Mouse (Mus musculus) liver, embryonic 16.5 days (tissue): ENCODE measurements around the gene Cox8b. TPM values are rescaled to one million over a fixed set of nuclear protein-coding genes. Genes with fewer than 3 reads are reported as not detected.

Experiments used
- ATAC-seq: fragments of 200-750 bp; cut with Nextera tagmentation; 2 replicates; pipeline ENCODE4 v1.8.0; 2017; ENCODE audit warnings: low read depth, mild to moderate bottlenecking, moderate number of reproducible peaks, moderate library complexity
- H3K27ac ChIP-seq: fragments of 300-500 bp; sonication (generic); 2 replicates; pipeline ENCODE4 v1.5.1; 2014; ENCODE audit warnings: mild to moderate bottlenecking, low read length
- H3K27me3 ChIP-seq: fragments of 300-500 bp; sonication (generic); 2 replicates; pipeline ENCODE4 v1.6.1; 2014; ENCODE audit warnings: low read depth, low read length, mixed read lengths; ENCODE audit not compliant: control insufficient read depth, insufficient read depth
- H3K36me3 ChIP-seq: fragments of 300-500 bp; sonication (generic); 2 replicates; pipeline ENCODE4 v1.6.1; 2014; ENCODE audit warnings: mild to moderate bottlenecking; ENCODE audit not compliant: control insufficient read depth, insufficient read depth
- H3K4me1 ChIP-seq: fragments of 300-500 bp; sonication (generic); 2 replicates; pipeline ENCODE4 v1.6.1; 2014; ENCODE audit warnings: low read depth, low read length, mixed read lengths; ENCODE audit not compliant: control insufficient read depth
- H3K4me2 ChIP-seq: fragments of 300-500 bp; sonication (generic); 2 replicates; pipeline ENCODE4 v1.6.1; 2014; ENCODE audit warnings: low read depth, low read length, mixed read lengths
- H3K4me3 ChIP-seq: fragments of 300-500 bp; sonication (generic); 2 replicates; pipeline ENCODE4 v1.5.1; 2014; ENCODE audit warnings: low read depth, mild to moderate bottlenecking, low read length
- H3K9ac ChIP-seq: fragments of 300-500 bp; sonication (generic); 2 replicates; pipeline ENCODE4 v1.6.1; 2014; ENCODE audit warnings: low read depth, low read length
- H3K9me3 ChIP-seq: fragments of 300-500 bp; sonication (generic); replicated peaks from 2 replicates; pipeline ENCODE4 v1.6.1; 2016; ENCODE audit warnings: low read length; ENCODE audit not compliant: control insufficient read depth
- WGBS: fragments of 180-500 bp; shearing (Covaris S2); extraction: QIAGEN DNeasy Blood & Tissue Kit; methylation state at CpG from one replicate; pipeline ENCODE4 v1.1.7; 2014; ENCODE audit not compliant: insufficient replicate concordance; 5-methylcytosine and 5-hydroxymethylcytosine counted together
- polyA plus RNA-seq: library from polyadenylated mRNA; unstranded; fragments of >200 nt; fragmentation: Nextera tagmentation; extraction: Ambion mirVana; gene quantifications from 2 replicates; pipeline ENCODE4 v1.2.1, GENCODE M21; 2015

The Cox8b gene
- polyA plus RNA-seq, 1 experiment from 2014 or later, result 3.4 TPM

DNA sequence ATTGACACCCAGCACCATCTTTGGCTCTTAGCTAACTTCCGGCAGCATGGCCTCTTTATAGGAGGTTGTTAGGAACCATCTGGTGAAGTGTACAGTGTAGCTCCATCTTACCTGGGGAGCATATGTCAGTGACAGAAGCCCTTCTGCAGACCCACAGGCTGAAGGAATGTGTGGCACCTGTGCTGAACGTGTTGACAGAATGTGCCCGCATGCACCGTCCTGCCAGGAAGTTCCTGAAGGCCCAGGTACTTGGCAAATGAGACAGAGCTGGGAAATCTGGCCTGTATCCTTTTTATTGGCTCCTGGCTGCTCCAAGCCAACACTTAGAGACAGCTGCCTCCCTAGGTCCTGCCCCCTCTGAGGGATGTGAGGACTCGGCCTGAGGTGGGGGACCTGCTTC, 39.5 kb downstream of the Cox8b start:
- H3K9me3 ChIP-seq, result no peaks in the 10 kb centered on the region
- no peak for ATAC-seq
- peaks cover 46% of the 10 kb centered on the region for H3K36me3 ChIP-seq
- no peak overlapping the region for H3K4me2 ChIP-seq
- H3K27me3 ChIP-seq, result no peaks in the 10 kb centered on the region
- peaks cover 14% of the 10 kb centered on the region for H3K4me1 ChIP-seq
- H3K27ac ChIP-seq, result no peak overlapping the region
- H3K4me3 ChIP-seq, result no peak overlapping the region
- 88% methylated on average over 5 of the region's 5 CpGs for WGBS
- H3K9ac ChIP-seq, result no peak overlapping the region

DNA sequence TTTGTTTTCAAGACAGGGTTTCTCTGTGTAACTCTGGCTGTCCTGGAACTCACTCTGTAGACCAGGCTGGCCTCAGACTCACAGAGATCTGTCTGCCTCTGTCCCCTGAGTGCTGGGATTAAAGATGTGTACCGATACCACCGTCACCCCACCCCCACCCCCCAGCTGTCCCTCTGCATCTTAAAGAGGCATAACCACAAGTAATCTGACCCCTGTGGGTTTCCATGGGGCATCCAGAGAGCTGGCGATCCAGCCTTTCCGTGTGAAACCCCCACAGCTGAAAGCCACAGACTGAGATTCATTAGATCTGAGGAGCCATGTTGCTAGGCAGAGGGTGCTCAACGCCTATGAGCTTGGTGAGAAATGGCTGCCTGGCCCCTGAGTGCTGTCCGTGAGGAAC, 40.2 kb downstream of the Cox8b start:
- H3K4me3 ChIP-seq, result no peak overlapping the region
- no peak overlapping the region for H3K9ac ChIP-seq
- peaks cover 20% of the 10 kb centered on the region for H3K4me1 ChIP-seq
- H3K36me3 ChIP-seq, result peaks cover 46% of the 10 kb centered on the region
- no peaks in the 10 kb centered on the region for H3K9me3 ChIP-seq
- H3K4me2 ChIP-seq, result no peak overlapping the region
- ATAC-seq, result no peak
- no peak overlapping the region for H3K27ac ChIP-seq
- H3K27me3 ChIP-seq, result no peaks in the 10 kb centered on the region
- 72% methylated on average over 6 of the region's 6 CpGs for WGBS

DNA sequence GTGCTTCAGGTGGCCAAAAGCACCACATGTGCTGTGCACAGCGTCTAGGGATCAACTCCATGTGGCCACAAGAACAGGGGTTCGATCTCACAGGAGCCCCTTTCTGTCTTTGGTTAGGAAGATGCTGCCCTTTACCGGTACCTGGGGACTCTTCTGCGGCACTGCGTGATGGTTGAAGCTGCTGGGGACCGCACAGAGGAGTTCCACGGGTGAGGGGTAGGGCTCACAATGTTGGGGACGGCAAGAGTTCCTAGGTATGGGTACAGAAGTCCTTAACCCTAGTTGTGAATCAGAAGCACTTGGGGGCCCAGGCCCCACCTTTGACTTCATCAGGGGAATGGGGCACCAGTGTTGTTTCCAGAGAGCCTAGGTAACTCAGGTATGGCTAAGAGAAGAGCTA, 41.5 kb downstream of the Cox8b start:
- H3K4me2 ChIP-seq, result peak overlapping the region; percentile 98
- no peak overlapping the region for H3K27ac ChIP-seq
- H3K9ac ChIP-seq, result peak overlapping the region; percentile 94
- H3K9me3 ChIP-seq, result no peaks in the 10 kb centered on the region
- no peaks in the 10 kb centered on the region for H3K27me3 ChIP-seq
- H3K4me1 ChIP-seq, result peaks cover 23% of the 10 kb centered on the region
- WGBS, result 88% methylated on average over 8 of the region's 8 CpGs
- no peak for ATAC-seq
- peaks cover 37% of the 10 kb centered on the region for H3K36me3 ChIP-seq
- H3K4me3 ChIP-seq, result no peak overlapping the region; the same call in 1 of the 2 replicates

DNA sequence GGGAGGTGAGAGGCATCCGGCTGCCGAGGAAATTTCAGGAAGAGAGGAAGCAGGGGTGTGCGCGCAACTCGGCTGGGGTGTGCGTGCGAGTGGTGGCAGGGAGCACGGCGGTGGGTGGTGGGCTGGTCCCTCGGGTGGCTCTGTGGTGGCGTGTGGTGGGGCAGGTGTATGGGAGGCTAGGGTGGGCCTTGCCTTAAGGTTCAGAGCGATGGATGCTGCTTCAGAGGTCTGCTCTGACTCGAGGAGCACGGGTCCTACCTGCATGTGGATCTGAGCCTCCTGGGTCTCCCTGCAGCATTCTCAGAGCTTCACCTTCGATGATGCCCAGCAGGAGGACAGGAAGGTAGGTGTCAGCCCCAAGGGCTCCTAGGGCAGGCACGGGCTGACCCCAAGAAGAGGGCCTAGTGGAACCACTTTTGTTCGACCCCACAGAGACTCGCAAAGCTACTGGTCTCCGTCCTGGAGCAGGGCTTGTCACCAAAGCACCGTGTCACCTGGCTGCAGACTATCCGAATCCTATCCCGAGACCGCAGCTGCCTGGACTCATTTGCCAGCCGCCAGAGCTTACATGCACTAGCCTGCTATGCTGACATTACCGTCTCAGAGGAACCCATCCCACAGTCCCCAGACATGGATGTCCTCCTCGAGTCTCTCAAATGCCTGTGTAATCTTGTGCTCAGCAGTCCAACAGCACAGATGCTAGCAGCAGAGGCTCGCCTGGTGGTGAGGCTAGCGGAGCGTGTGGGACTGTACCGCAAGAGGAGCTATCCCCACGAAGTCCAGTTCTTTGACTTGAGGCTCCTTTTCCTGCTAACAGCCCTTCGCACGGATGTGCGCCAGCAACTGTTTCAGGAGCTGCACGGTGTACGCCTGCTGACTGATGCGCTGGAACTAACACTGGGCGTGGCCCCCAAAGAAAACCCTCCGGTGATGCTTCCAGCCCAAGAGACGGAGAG, 42.4 kb downstream of the Cox8b start, which contains the start of gene Bet1l:
Gene Bet1l (minus strand): TSS at position 28 of the 956 bp plus-strand sequence.
- Histone ChIP-seq H3K27ac (peak within 1 kb of the TSS; percentile 99), H3K4me1 (peaks cover 31% of the 10 kb centered on the region), H3K4me2 (peak within 1 kb of the TSS; percentile 98), H3K9me3 (no peaks in the 10 kb centered on the region), H3K27me3 (no peaks in the 10 kb centered on the region), H3K9ac (peak within 1 kb of the TSS; percentile 94), H3K4me3 (peak within 1 kb of the TSS; percentile 88), H3K36me3 (peaks cover 33% of the 10 kb centered on the region)
- 25% methylated on average over 40 of the region's 40 CpGs for WGBS
- peak; percentile 3; the same call in 1 of the 2 replicates for ATAC-seq

DNA sequence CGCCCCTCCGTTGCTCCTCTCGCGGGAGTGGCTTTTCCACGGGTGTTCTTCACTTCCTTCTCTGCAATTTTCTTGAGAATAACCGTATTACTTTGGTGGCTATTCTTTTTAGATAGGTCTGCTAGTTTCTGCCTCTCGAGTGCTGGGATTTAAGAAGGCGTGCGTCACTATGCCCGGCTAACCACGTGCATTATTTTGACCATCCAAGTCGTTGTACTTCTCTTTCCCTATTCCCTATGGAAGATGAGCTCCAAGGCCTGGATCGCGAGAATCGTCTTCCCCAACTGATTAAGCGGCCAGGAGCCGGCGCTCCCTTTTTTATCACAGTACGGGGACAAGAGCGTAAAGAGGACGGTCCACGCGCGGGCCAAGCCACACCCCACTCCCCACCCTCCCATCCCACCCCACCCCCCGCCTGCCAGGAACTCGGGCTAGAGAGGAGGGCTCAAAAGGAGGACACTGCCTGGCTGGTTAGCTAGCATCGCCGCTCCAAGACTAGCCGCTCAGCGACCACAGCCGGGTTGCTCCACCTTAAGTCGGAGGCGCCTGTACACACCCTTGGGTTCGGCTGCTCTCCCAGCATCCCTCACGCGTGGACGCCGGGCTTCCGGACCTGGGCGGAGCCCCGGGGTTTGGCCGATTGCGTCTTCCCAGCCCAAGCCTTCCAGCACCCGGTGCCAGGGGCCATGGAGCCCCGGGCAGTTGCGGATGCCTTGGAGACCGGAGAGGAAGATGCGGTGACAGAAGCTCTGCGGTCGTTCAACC, 43.3 kb downstream of the Cox8b start, which contains the start of gene Ric8a:
Gene Ric8a (plus strand): TSS at position 173 of the 765 bp plus-strand sequence.
- H3K4me2 ChIP-seq, result peak within 1 kb of the TSS; percentile 98
- peaks cover 32% of the 10 kb centered on the region for H3K4me1 ChIP-seq
- peak; percentile 83 for ATAC-seq
- peak within 1 kb of the TSS; percentile 88 for H3K4me3 ChIP-seq
- H3K27me3 ChIP-seq, result no peaks in the 10 kb centered on the region
- H3K9ac ChIP-seq, result peak within 1 kb of the TSS; percentile 94
- under 1% methylated on average over 49 of the region's 50 CpGs for WGBS
- H3K36me3 ChIP-seq, result peaks cover 31% of the 10 kb centered on the region
- no peaks in the 10 kb centered on the region for H3K9me3 ChIP-seq
- peak within 1 kb of the TSS; percentile 99 for H3K27ac ChIP-seq

DNA sequence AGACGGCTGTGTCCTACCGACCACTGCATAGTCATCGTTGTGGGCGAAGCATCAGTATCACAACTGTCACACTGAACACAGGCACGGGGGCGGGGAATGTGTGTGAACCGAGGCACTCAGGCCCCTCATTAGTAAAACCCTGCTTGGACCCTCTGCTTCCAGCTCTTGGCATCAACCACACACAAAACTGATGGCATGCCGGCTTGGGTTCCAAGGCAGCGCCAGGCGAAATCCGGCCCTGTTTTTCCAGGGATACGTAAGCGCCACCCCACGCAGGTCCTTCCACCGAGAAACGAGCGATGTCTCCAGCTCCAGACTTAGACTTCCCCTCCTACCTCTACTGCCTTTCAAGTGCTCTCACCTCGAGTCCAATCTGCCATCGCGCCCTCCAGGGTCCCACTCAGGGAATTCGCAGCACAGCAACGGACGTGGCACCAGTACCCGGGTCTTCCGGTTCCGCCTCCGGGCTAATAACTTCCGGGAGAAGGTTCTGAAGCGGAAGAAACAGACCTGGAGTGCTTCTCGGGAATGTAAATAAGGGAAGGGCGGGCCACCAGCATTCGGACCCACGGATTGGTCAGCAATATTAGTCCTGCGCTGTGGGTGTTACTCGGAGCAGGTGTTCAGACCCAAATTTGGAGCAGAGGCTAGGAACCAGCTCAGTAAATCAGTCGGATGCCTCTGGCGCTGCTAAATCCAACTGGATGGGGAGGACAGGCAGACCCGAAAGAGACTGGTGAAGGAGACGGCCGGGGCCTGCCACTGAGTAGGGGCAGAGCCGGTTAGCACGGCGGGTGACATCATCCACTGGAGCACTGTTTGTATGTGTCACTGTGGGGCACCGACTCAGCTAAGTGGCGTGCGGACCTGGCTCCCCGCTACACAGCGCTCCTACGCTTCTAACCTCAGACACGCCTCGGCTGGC, 44.1 kb downstream of the Cox8b start, which contains the start of gene Gm45785:
Gene Gm45785 (minus strand): TSS at position 472 of the 925 bp plus-strand sequence.
- peak within 1 kb of the TSS; percentile 94 for H3K9ac ChIP-seq
- H3K4me1 ChIP-seq, result peaks cover 32% of the 10 kb centered on the region
- H3K4me3 ChIP-seq, result peak within 1 kb of the TSS; percentile 88
- under 1% methylated on average over 51 of the region's 51 CpGs for WGBS
- peak; percentile 80 for ATAC-seq
- no peaks in the 10 kb centered on the region for H3K27me3 ChIP-seq
- peaks cover 22% of the 10 kb centered on the region for H3K36me3 ChIP-seq
- peak within 1 kb of the TSS; percentile 99 for H3K27ac ChIP-seq
- no peaks in the 10 kb centered on the region for H3K9me3 ChIP-seq
- peak within 1 kb of the TSS; percentile 98 for H3K4me2 ChIP-seq

DNA sequence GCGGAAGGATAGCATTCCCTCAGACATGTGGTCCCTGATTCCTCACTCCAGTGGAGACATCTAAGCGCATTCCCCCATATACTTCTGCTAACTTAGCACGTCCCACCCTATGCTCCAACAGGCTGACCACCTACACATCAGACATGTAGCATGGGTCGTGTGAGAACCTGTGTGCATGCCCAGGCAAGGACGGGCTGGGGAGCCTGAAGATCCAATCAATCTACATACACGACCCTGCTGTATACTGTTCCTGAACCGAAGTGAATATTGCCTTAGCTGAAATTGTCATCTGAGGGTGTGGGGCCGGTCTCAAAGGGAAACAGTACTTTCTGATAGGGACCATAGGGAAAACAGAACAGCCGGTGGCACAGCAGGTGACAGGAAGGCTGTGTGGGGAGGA, 45.1 kb downstream of the Cox8b start:
- no peak for ATAC-seq
- Histone ChIP-seq H3K36me3 (peaks cover 17% of the 10 kb centered on the region; the same call in 1 of the 2 replicates), H3K27me3 (no peaks in the 10 kb centered on the region), H3K4me3 (peak overlapping the region; percentile 88), H3K4me1 (peaks cover 32% of the 10 kb centered on the region), H3K4me2 (peak overlapping the region; percentile 98), H3K27ac (peak overlapping the region; percentile 99; the same call in 1 of the 2 replicates), H3K9ac (peak overlapping the region; percentile 94), H3K9me3 (no peaks in the 10 kb centered on the region)
- WGBS, result 53% methylated on average over 9 of the region's 9 CpGs

DNA sequence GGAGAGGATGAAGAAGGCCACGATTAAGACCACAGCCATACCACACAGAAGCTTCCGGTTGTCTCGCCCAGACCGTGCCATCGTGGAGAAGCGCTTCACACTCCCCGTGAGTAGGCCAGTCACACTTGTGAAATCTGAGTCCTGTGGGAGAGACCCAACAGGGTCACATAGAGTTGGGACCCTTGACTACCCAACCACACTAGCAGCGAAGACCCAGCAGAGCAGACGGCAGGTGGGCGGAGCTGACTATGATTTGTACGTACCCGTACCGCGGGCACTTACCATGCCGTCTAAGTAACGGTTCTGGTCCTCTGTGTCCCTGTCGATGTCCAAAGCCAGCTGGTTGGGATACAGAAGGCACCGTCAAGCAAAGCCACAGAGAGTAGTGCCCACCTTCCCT, 45.8 kb downstream of the Cox8b start:
- H3K9me3 ChIP-seq, result no peaks in the 10 kb centered on the region
- peaks cover 14% of the 10 kb centered on the region; the same call in 1 of the 2 replicates for H3K36me3 ChIP-seq
- no peak overlapping the region for H3K9ac ChIP-seq
- 88% methylated on average over 18 of the region's 18 CpGs for WGBS
- H3K4me2 ChIP-seq, result no peak overlapping the region
- no peaks in the 10 kb centered on the region for H3K27me3 ChIP-seq
- ATAC-seq, result no peak
- H3K4me3 ChIP-seq, result no peak overlapping the region
- H3K27ac ChIP-seq, result no peak overlapping the region
- H3K4me1 ChIP-seq, result peaks cover 32% of the 10 kb centered on the region
